Mouse (Mus musculus) cortical plate, adult 2 months (tissue): ENCODE data around the gene Rgs6.

Experiments
- CTCF ChIP-seq: fragments of 200-500 bp; IDR thresholded peaks from 2 replicates; pipeline ENCODE4 v1.5.1; 2011; ENCODE audit warnings: mild to moderate bottlenecking, control low read depth, low read length; ENCODE audit not compliant: insufficient read depth; ENCODE audit errors: extremely low read depth
- POLR2A ChIP-seq: fragments of 200-500 bp; IDR thresholded peaks from 2 replicates; pipeline ENCODE4 v1.6.1; 2011; ENCODE audit warnings: mild to moderate bottlenecking, low read length, control low read depth; ENCODE audit not compliant: insufficient read depth; ENCODE audit errors: extremely low read depth

GRCm38 (mm10) chr12:82550076-82550475, 38.0 kb upstream of the Rgs6 start:
- TF ChIP-seq CTCF (no peak), POLR2A (no peak)
